Mouse (Mus musculus): ENCODE results near the gene Sez6l.
"Not testable (repeated sequence)": the region's sequence is repeated elsewhere in the genome, so short reads cannot be mapped to it uniquely, and the experiment has no call there.

The Sez6l gene

GRCm38 (mm10) chr5:112438535-112438934, 138.4 kb downstream of the Sez6l start:
- intact Hi-C loops (cut with DNase I), result loop anchor here (10.0 kb wide), 3 partner anchors 206 to 426 kb away; no protein-coding TSS in a partner anchor

- intact Hi-C loops (cut with DNase I), result loop anchor here (5.0 to 10.0 kb wide), 4 partner anchors 212 to 619 kb away; no protein-coding TSS in a partner anchor
These were observed 144.0 kb downstream of the Sez6l start for GRCm38 (mm10) chr5:112433004-112433403.

DNA sequence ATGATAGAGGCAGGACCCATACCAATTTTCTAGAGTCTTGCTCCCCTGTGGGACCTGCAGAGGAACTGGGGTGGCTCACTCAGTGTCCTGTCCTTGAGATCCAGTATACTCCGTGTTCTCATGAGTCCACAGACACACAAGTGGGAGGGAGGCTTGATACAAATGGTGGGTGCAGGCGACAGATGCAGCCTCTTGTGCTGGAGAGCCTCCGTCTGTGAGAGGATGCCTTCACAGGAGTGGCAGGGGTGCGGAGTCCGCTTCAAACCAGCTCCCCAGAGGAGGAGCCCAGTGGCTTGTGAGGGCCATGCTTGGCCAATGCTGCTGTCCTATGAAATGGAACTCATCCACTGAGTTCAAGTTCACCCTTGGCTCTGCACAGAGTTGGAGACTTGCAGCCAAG, 145.0 kb downstream of the Sez6l start:
- intact Hi-C loops (cut with DNase I), result loop anchor here (5.0 to 10.0 kb wide), 4 partner anchors 213 to 620 kb away; no protein-coding TSS in a partner anchor

- intact Hi-C loops (cut with DNase I), result loop anchor here (5.0 to 10.0 kb wide), 4 partner anchors 214 to 621 kb away; no protein-coding TSS in a partner anchor
These were observed 145.7 kb downstream of the Sez6l start for GRCm38 (mm10) chr5:112431120-112431775.

GRCm38 (mm10) chr5:112428944-112429343, 148.0 kb downstream of the Sez6l start:
- intact Hi-C loops (cut with DNase I), result loop anchor here (5.0 kb wide), 2 partner anchors 62 to 92 kb away; no protein-coding TSS in a partner anchor

GRCm38 (mm10) chr5:112427283-112427682, 149.7 kb downstream of the Sez6l start:
- intact Hi-C loops (cut with DNase I), result loop anchor here (2.0 to 5.0 kb wide), 3 partner anchors 60 to 186 kb away; no protein-coding TSS in a partner anchor

GRCm38 (mm10) chr5:112426635-112427034, 150.3 kb downstream of the Sez6l start:
- intact Hi-C loops (cut with DNase I), result loop anchor here (2.0 to 5.0 kb wide), 3 partner anchors 59 to 186 kb away; no protein-coding TSS in a partner anchor

DNA sequence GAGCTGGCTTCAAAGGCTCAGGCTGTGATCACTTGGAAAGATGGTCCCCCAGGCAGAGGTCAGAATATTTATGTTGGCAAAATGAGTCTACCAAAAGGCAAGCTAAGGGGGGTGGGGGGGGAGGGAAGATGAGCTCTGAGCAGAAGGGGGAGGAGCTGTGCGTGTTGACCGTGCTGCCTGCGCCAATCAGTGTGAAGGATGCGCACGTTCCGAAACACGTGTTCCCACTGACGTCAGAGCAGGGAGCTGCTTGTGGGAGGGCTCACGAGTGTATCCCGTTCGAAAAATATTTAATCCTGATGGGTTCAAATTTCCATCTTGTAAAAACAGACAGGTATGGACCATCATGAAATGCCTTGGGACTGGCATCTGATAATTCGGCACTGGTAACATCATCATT, 157.4 kb downstream of the Sez6l start:
- intact Hi-C loops (cut with DNase I), result no loop called here

GRCm38 (mm10) chr5:112418023-112418422, 159.0 kb downstream of the Sez6l start:
- intact Hi-C loops (cut with DNase I), result no loop called here

DNA sequence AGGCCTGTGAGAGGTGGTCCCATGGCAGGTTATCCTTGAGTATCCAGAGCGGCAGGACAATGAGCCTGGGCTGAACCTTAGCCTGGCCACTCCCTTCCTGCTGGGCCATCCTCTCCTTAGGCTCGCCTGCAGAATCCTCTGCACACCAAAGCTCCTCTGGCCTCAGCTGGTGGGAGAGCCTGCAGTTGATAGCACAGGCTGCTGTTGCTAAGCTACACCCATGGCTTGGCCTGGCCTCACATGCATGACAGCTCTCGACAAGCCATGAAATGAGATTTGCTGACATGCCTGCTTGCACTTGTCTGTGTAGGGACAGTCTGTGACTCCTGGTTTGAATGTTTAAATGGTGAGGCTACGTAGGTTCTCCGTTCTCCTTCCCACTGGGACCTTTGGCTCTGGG, 160.3 kb downstream of the Sez6l start:
- intact Hi-C loops (cut with DNase I), result no loop called here

- intact Hi-C loops (cut with DNase I), result not testable (repeated sequence)
These were observed 164.2 kb downstream of the Sez6l start for GRCm38 (mm10) chr5:112412781-112413180.

- intact Hi-C loops (cut with DNase I), result no loop called here
These were observed 165.3 kb downstream of the Sez6l start for GRCm38 (mm10) chr5:112411514-112412335.

- intact Hi-C loops (cut with DNase I), result no loop called here
These were observed 165.9 kb downstream of the Sez6l start for GRCm38 (mm10) chr5:112411072-112411471.

DNA sequence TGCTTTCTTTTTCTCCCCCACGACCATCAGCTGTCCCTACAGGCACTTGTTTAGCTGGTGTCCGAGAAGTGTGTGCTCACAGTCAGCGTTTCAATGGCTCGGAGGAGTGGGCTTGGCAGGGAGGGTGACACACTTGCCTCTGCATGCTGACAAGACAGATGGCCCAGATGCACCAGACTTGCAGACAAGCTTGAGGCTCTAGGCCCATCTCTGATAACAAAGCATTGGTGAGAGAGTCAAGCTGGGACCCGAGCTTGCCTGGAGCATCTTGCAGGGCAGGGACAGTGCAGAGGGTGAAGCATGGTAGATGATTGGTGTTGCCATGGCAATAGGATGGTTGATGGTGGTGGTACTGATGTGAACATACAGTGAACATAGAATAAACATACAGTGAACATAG, 167.7 kb downstream of the Sez6l start:
- intact Hi-C loops (cut with DNase I), result no loop called here

GRCm38 (mm10) chr5:112406017-112406416, 171.0 kb downstream of the Sez6l start:
- intact Hi-C loops (cut with DNase I), result no loop called here

- intact Hi-C loops (cut with DNase I), result no loop called here
These were observed 174.5 kb downstream of the Sez6l start for GRCm38 (mm10) chr5:112402437-112402836.

GRCm38 (mm10) chr5:112399284-112399683, 177.7 kb downstream of the Sez6l start:
- intact Hi-C loops (cut with DNase I), result no loop called here

DNA sequence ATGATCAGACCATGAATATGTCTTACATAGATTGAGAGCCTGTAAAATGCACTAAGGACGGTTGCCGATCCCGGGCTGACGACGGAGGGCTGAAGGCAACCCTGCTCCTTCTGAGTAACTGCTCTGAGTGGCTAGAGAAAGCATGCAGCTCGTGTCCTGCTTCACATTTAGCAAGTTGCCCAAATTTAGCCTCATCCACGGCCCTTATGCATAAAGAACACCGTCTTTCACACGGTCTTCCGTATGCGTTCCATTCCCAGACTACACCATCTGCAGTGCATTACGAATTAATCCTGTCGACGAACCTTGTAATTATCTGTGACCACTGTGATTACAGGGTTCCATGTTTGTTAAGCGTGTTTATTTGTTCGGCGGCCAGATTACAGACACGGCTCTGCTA, 180.9 kb downstream of the Sez6l start:
- intact Hi-C loops (cut with DNase I), result no loop called here

GRCm38 (mm10) chr5:112394779-112395443, 182.1 kb downstream of the Sez6l start, which contains the start of gene Asphd2:
Gene Asphd2 (minus strand): TSS chr5:112394866.
- intact Hi-C loops (cut with DNase I), result no loop called here

- intact Hi-C loops (cut with DNase I), result no loop called here
These were observed 182.6 kb downstream of the Sez6l start for GRCm38 (mm10) chr5:112394415-112394763.

DNA sequence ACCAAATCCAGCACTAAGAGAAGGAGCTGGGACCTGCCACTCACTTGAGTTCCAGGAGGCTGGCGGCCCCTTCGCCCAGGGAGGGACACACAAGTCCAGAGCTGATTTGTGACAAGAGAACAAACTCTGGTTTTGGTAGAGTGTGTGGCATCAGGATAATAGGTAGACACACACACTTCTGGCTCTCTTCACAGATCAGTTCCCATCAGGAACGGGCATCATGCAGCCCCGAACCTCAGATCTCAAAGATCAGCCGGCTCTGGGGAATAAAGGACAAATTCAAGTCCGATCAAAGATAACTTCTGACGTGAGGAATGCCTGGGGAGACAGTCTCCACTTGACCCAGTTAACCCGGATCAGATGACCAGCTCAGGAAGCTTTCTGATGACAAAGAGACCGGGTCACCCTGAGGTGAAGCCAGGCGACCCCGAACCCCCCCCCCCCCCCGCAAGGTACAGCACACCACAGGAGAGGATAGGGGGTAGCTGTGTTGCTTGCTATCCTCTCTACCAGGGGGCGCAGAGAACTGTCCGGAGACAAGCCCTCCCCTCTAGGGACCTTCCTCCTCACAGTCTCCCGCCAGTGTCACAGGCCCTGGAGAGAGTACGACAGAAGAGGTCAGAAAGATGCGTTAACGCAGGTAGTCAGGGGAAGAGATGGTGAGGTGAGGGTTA, 183.1 kb downstream of the Sez6l start:
- intact Hi-C loops (cut with DNase I), result no loop called here

Data from adrenal gland (tissue).